Mouse (Mus musculus): ENCODE data around the gene Itgb4. TPM values are rescaled to one million over a fixed set of nuclear protein-coding genes. Genes with fewer than 3 reads are reported as not detected.

The Itgb4 gene
- polyA plus RNA-seq, 1 experiment = 0.01 TPM

GRCm38 (mm10) chr11:116042372-116043138 lies 68.0 kb downstream of the Itgb4 start:
- Histone ChIP-seq H3K36me3 (ENCODE audit: control insufficient read depth) (peaks cover 81% of the 10 kb centered on the region), H3K4me3 (replicated peaks) (no peak overlapping the region), H3K4me1 (ENCODE audit: control insufficient read depth) (peaks cover 10% of the 10 kb centered on the region), H3K27me3 (ENCODE audit: control insufficient read depth) (no peaks in the 10 kb centered on the region), H3K9me3 (ENCODE audit: control insufficient read depth, low read length) (peaks cover 3% of the 10 kb centered on the region)
- TF ChIP-seq TAL1 (IDR thresholded peaks at IDR 0.05; ENCODE audit: low read length) = no peak
- TF ChIP-seq GATA1 (IDR thresholded peaks at IDR 0.05; ENCODE audit: low read length) = no peak

DNA sequence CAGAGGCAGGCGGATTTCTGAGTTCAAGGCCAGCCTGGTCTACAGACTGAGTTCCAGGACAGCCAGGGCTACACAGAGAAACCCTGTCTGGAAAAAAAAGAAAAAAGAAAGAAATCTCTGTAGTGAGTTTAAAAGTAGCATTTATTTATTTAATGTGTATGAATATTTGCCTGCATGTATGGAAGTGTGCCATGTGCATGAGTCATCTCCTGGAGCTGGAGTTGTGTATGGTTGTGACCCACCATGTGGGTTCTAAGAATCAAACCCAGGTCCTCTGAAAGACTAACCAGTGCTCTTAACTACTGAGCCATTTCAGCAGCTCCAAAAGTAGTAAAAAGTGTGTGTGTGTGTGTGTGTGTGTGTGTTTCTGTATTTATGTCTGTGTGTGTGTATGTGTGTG lies 68.8 kb downstream of the Itgb4 start:
- H3K4me1 ChIP-seq (ENCODE audit: control insufficient read depth) = peaks cover 10% of the 10 kb centered on the region
- TF ChIP-seq TAL1 (IDR thresholded peaks at IDR 0.05; ENCODE audit: low read length) (no peak), GATA1 (IDR thresholded peaks at IDR 0.05; ENCODE audit: low read length) (no peak)
- H3K4me3 ChIP-seq (replicated peaks) = no peak overlapping the region
- H3K36me3 ChIP-seq (ENCODE audit: control insufficient read depth) = peaks cover 81% of the 10 kb centered on the region
- no peaks in the 10 kb centered on the region for H3K27me3 ChIP-seq (ENCODE audit: control insufficient read depth)
- peaks cover 3% of the 10 kb centered on the region for H3K9me3 ChIP-seq (ENCODE audit: control insufficient read depth, low read length)

GRCm38 (mm10) chr11:116045173-116045572 lies 70.7 kb downstream of the Itgb4 start:
- TF ChIP-seq TAL1 (IDR thresholded peaks at IDR 0.05; ENCODE audit: low read length) = no peak
- TF ChIP-seq GATA1 (IDR thresholded peaks at IDR 0.05; ENCODE audit: low read length) = no peak
- Histone ChIP-seq H3K4me3 (replicated peaks) (no peak overlapping the region), H3K36me3 (ENCODE audit: control insufficient read depth) (peaks cover 83% of the 10 kb centered on the region), H3K9me3 (ENCODE audit: control insufficient read depth, low read length) (peaks cover 11% of the 10 kb centered on the region), H3K4me1 (ENCODE audit: control insufficient read depth) (peaks cover 8% of the 10 kb centered on the region), H3K27me3 (ENCODE audit: control insufficient read depth) (no peaks in the 10 kb centered on the region; the same call in 1 of the 2 replicates)

GRCm38 (mm10) chr11:116049610-116050009 lies 75.1 kb downstream of the Itgb4 start:
- Histone ChIP-seq H3K9me3 (ENCODE audit: control insufficient read depth, low read length) (peaks cover 8% of the 10 kb centered on the region), H3K27me3 (ENCODE audit: control insufficient read depth) (no peaks in the 10 kb centered on the region; the same call in 1 of the 2 replicates), H3K4me1 (ENCODE audit: control insufficient read depth) (peaks cover 18% of the 10 kb centered on the region), H3K4me3 (replicated peaks) (no peak overlapping the region), H3K36me3 (ENCODE audit: control insufficient read depth) (peaks cover 95% of the 10 kb centered on the region)
- no peak for TF ChIP-seq GATA1 (IDR thresholded peaks at IDR 0.05; ENCODE audit: low read length)
- no peak for TF ChIP-seq TAL1 (IDR thresholded peaks at IDR 0.05; ENCODE audit: low read length)

GRCm38 (mm10) chr11:116050196-116050595 lies 75.7 kb downstream of the Itgb4 start:
- no peak overlapping the region for H3K4me3 ChIP-seq (replicated peaks)
- peaks cover 95% of the 10 kb centered on the region for H3K36me3 ChIP-seq (ENCODE audit: control insufficient read depth)
- TF ChIP-seq GATA1 (IDR thresholded peaks at IDR 0.05; ENCODE audit: low read length) = no peak
- TF ChIP-seq TAL1 (IDR thresholded peaks at IDR 0.05; ENCODE audit: low read length) = no peak
- no peaks in the 10 kb centered on the region; the same call in 1 of the 2 replicates for H3K27me3 ChIP-seq (ENCODE audit: control insufficient read depth)
- peaks cover 8% of the 10 kb centered on the region for H3K9me3 ChIP-seq (ENCODE audit: control insufficient read depth, low read length)
- H3K4me1 ChIP-seq (ENCODE audit: control insufficient read depth) = peaks cover 24% of the 10 kb centered on the region

- Histone ChIP-seq H3K36me3 (ENCODE audit: control insufficient read depth) (peaks cover 97% of the 10 kb centered on the region), H3K9me3 (ENCODE audit: control insufficient read depth, low read length) (peaks cover 8% of the 10 kb centered on the region), H3K4me1 (ENCODE audit: control insufficient read depth) (peaks cover 57% of the 10 kb centered on the region)
Measured at GRCm38 (mm10) chr11:116053510-116054229, 79.2 kb downstream of the Itgb4 start.

DNA sequence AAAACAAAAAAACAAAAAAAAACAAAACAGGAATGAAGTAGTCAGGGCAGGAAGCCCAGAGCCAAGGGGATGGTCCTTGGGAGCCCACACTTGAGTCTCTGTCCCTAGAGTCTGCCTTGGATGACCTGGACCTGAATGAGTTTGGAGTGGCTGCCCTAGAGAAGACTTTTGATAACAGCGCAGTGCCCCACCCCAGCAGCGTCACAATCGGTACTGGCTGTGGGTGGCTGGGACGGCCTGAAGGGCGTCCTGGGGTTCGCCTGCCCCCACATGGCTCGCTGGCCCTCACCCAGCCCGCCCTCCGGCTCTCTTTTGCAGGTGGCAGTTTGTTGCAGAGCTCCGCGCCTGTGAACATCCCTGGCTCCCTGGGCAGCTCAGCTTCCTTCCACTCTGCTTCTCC lies 81.4 kb downstream of the Itgb4 start:
- Histone ChIP-seq H3K9me3 (ENCODE audit: control insufficient read depth, low read length) (no peaks in the 10 kb centered on the region), H3K4me1 (ENCODE audit: control insufficient read depth) (peaks cover 64% of the 10 kb centered on the region), H3K4me3 (replicated peaks) (no peak overlapping the region), H3K27me3 (ENCODE audit: control insufficient read depth) (no peaks in the 10 kb centered on the region), H3K36me3 (ENCODE audit: control insufficient read depth) (peaks cover 97% of the 10 kb centered on the region)
- TF ChIP-seq GATA1 (IDR thresholded peaks at IDR 0.05; ENCODE audit: low read length) (no peak), TAL1 (IDR thresholded peaks at IDR 0.05; ENCODE audit: low read length) (no peak)

More at GRCm38 (mm10) chr11:116053510-116054229, 79.2 kb downstream of the Itgb4 start:
- no peaks in the 10 kb centered on the region; the same call in 1 of the 2 replicates for H3K27me3 ChIP-seq (ENCODE audit: control insufficient read depth)
- H3K4me3 ChIP-seq (replicated peaks) = no peak overlapping the region
- TF ChIP-seq TAL1 (IDR thresholded peaks at IDR 0.05; ENCODE audit: low read length) = no peak
- no peak for TF ChIP-seq GATA1 (IDR thresholded peaks at IDR 0.05; ENCODE audit: low read length)

- TF ChIP-seq TAL1 (IDR thresholded peaks at IDR 0.05; ENCODE audit: low read length) (no peak), GATA1 (IDR thresholded peaks at IDR 0.05; ENCODE audit: low read length) (peak; percentile 68)
- peaks cover 64% of the 10 kb centered on the region for H3K4me1 ChIP-seq (ENCODE audit: control insufficient read depth)
- no peaks in the 10 kb centered on the region for H3K9me3 ChIP-seq (ENCODE audit: control insufficient read depth, low read length)
- no peaks in the 10 kb centered on the region for H3K27me3 ChIP-seq (ENCODE audit: control insufficient read depth)
- H3K4me3 ChIP-seq (replicated peaks) = no peak overlapping the region
- peaks cover 100% of the 10 kb centered on the region for H3K36me3 ChIP-seq (ENCODE audit: control insufficient read depth)
Measured at GRCm38 (mm10) chr11:116057237-116057881, 82.8 kb downstream of the Itgb4 start.

Other genes with a start within 250 kb of the Itgb4 start
- 6.1 and 6.3 TPM in 2 replicates for gene Tmem94, start 209.3 kb upstream of the Itgb4 start, polyA plus RNA-seq (2012)
- gene Caskin2, start 161.1 kb upstream of the Itgb4 start, polyA plus RNA-seq (2012) = 10.9 and 12.1 TPM in 2 replicates
- 3.4 and 4.5 TPM in 2 replicates for gene Tsen54, start 160.0 kb upstream of the Itgb4 start, polyA plus RNA-seq (2012)
- 2.1 and 2.3 TPM in 2 replicates for gene Llgl2, start 150.7 kb upstream of the Itgb4 start, polyA plus RNA-seq (2012)
- not detected in 2 replicates for gene Myo15b, start 116.3 kb upstream of the Itgb4 start, polyA plus RNA-seq (2012)
- 2.1 and 3.2 TPM in 2 replicates for gene Smim5, start 74.7 kb upstream of the Itgb4 start, polyA plus RNA-seq (2012)
- gene Smim6, start 62.7 kb upstream of the Itgb4 start, polyA plus RNA-seq (2012) = 0.09 and 0.28 TPM in 2 replicates
- gene Sap30bp, start 41.4 kb upstream of the Itgb4 start, polyA plus RNA-seq (2012) = 3.0 and 3.7 TPM in 2 replicates
- gene Recql5, start 41.2 kb upstream of the Itgb4 start, polyA plus RNA-seq (2012) = 1.4 and 2.3 TPM in 2 replicates
- 1.5 and 1.9 TPM in 2 replicates for gene Galk1, start 38.0 kb downstream of the Itgb4 start, polyA plus RNA-seq (2012)
- gene H3f3b, start 53.3 kb downstream of the Itgb4 start, polyA plus RNA-seq (2012) = 117 and 150 TPM in 2 replicates
- gene Unk, start 55.6 kb downstream of the Itgb4 start, polyA plus RNA-seq (2012) = 3.6 and 3.8 TPM in 2 replicates
- 14.5 and 18.2 TPM in 2 replicates for gene Unc13d, start 103.3 kb downstream of the Itgb4 start, polyA plus RNA-seq (2012)
- 142 and 153 TPM in 2 replicates for gene Wbp2, start 112.3 kb downstream of the Itgb4 start, polyA plus RNA-seq (2012)
- gene Trim47, start 152.5 kb downstream of the Itgb4 start, polyA plus RNA-seq (2012) = 0.10 and 0.17 TPM in 2 replicates
- gene Trim65, start 156.4 kb downstream of the Itgb4 start, polyA plus RNA-seq (2012) = 0.04 and 0.08 TPM in 2 replicates
- 7.7 and 8.4 TPM in 2 replicates for gene Mrpl38, start 164.2 kb downstream of the Itgb4 start, polyA plus RNA-seq (2012)
- 1.1 and 1.3 TPM in 2 replicates for gene Fbf1, start 193.5 kb downstream of the Itgb4 start, polyA plus RNA-seq (2012)
- 7.6 and 10.2 TPM in 2 replicates for gene Ten1, start 224.1 kb downstream of the Itgb4 start, polyA plus RNA-seq (2012)
- gene Acox1, start 224.3 kb downstream of the Itgb4 start, polyA plus RNA-seq (2012) = 0.10 and 0.11 TPM in 2 replicates

Data from erythroblast, embryonic 14.5 days (primary cell).